Mouse (Mus musculus) heart, embryonic 11.5 days (tissue): ENCODE results near the gene Hspa12b. TPM values are rescaled to one million over a fixed set of nuclear protein-coding genes. Genes with fewer than 3 reads are reported as not detected.

ENCODE experiments used
- ATAC-seq: fragments of 200-750 bp; cut with Nextera tagmentation; replicated peaks from 2 replicates; pipeline ENCODE4 v1.8.0; 2017; ENCODE audit warnings: moderate library complexity; ENCODE audit not compliant: insufficient number of reproducible peaks, low FRiP score, low TSS enrichment
- H3K27ac ChIP-seq: fragments of 300-500 bp; sonication (generic); 2 replicates; pipeline ENCODE4 v1.5.1; 2014; ENCODE audit warnings: mild to moderate bottlenecking, low read depth, low read length
- H3K27me3 ChIP-seq: fragments of 300-500 bp; sonication (generic); 2 replicates; pipeline ENCODE4 v1.6.1; 2014; ENCODE audit warnings: mild to moderate bottlenecking, low read length, mixed read lengths; ENCODE audit not compliant: control insufficient read depth, insufficient read depth
- H3K36me3 ChIP-seq: fragments of 300-500 bp; sonication (generic); 2 replicates; pipeline ENCODE4 v1.6.1; 2014; ENCODE audit warnings: mild to moderate bottlenecking, low read length, moderate library complexity, mixed read lengths; ENCODE audit not compliant: control insufficient read depth, insufficient read depth
- H3K4me1 ChIP-seq: fragments of 300-500 bp; sonication (generic); 2 replicates; pipeline ENCODE4 v1.6.1; 2014; ENCODE audit warnings: low read length; ENCODE audit not compliant: control insufficient read depth, insufficient read depth
- H3K4me2 ChIP-seq: fragments of 300-500 bp; sonication (generic); 2 replicates; pipeline ENCODE4 v1.6.1; 2014; ENCODE audit warnings: mild to moderate bottlenecking, moderate library complexity
- H3K4me3 ChIP-seq: fragments of 300-500 bp; sonication (generic); 2 replicates; pipeline ENCODE4 v1.5.1; 2014; ENCODE audit warnings: low read depth, low read length
- H3K9ac ChIP-seq: fragments of 300-500 bp; sonication (generic); 2 replicates; pipeline ENCODE4 v1.6.1; 2014; ENCODE audit warnings: mild to moderate bottlenecking, low read depth, low read length, moderate library complexity
- H3K9me3 ChIP-seq: fragments of 300-500 bp; sonication (generic); replicated peaks from 2 replicates; pipeline ENCODE4 v1.6.1; 2016; ENCODE audit warnings: low read length; ENCODE audit not compliant: control insufficient read depth
- WGBS: fragments of 180-500 bp; shearing (Covaris S2); extraction: QIAGEN DNeasy Blood & Tissue Kit; methylation state at CpG from one replicate; pipeline ENCODE4 v1.1.7; 2014; ENCODE audit not compliant: insufficient replicate concordance; 5-methylcytosine and 5-hydroxymethylcytosine counted together
- polyA plus RNA-seq: library from polyadenylated mRNA; unstranded; fragments of >200 nt; fragmentation: Nextera tagmentation; extraction: Ambion mirVana; gene quantifications from 2 replicates; pipeline ENCODE4 v1.2.1, GENCODE M21; 2014

The Hspa12b gene
- polyA plus RNA-seq, 1 experiment from 2014 or later = 6.3 TPM

- H3K27ac ChIP-seq = no peak overlapping the region
- H3K9ac ChIP-seq = no peak overlapping the region
- WGBS = 49% methylated on average over 3 of the region's 3 CpGs
- no peak overlapping the region for H3K4me2 ChIP-seq
- H3K36me3 ChIP-seq = no peaks in the 10 kb centered on the region
- peaks cover 3% of the 10 kb centered on the region; the same call in 1 of the 2 replicates for H3K27me3 ChIP-seq
- H3K4me1 ChIP-seq = peaks cover 28% of the 10 kb centered on the region
- ATAC-seq = no peak
- H3K4me3 ChIP-seq = no peak overlapping the region
- H3K9me3 ChIP-seq = no peaks in the 10 kb centered on the region
These were observed 2.9 kb upstream of the Hspa12b start for GRCm38 (mm10) chr2:131124166-131124565.

GRCm38 (mm10) chr2:131125157-131125963 is 1.7 kb upstream of the Hspa12b start:
- Histone ChIP-seq H3K36me3 (no peaks in the 10 kb centered on the region), H3K27ac (no peak overlapping the region)

GRCm38 (mm10) chr2:131125964-131126815 is 890 bp upstream of the Hspa12b start:
- no peak for ATAC-seq
- no peak overlapping the region for H3K4me3 ChIP-seq
- H3K36me3 ChIP-seq = no peaks in the 10 kb centered on the region
- no peaks in the 10 kb centered on the region for H3K9me3 ChIP-seq
- 44% methylated on average over 9 of the region's 9 CpGs for WGBS
- H3K4me1 ChIP-seq = peaks cover 28% of the 10 kb centered on the region
- peak overlapping the region; percentile 78 for H3K27ac ChIP-seq
- H3K4me2 ChIP-seq = peak overlapping the region; percentile 90
- peak overlapping the region; percentile 85 for H3K9ac ChIP-seq
- peaks cover 3% of the 10 kb centered on the region; the same call in 1 of the 2 replicates for H3K27me3 ChIP-seq

More at GRCm38 (mm10) chr2:131125157-131125963, 1.7 kb upstream of the Hspa12b start:
- no peak for ATAC-seq
- no peak overlapping the region for H3K4me3 ChIP-seq
- H3K9me3 ChIP-seq = no peaks in the 10 kb centered on the region
- H3K4me2 ChIP-seq = no peak overlapping the region
- peaks cover 28% of the 10 kb centered on the region for H3K4me1 ChIP-seq
- WGBS = 84% methylated on average over 9 of the region's 9 CpGs
- no peak overlapping the region for H3K9ac ChIP-seq
- peaks cover 3% of the 10 kb centered on the region; the same call in 1 of the 2 replicates for H3K27me3 ChIP-seq

GRCm38 (mm10) chr2:131128211-131128610 is 1.1 kb downstream of the Hspa12b start:
- no peak for ATAC-seq
- peaks cover 3% of the 10 kb centered on the region; the same call in 1 of the 2 replicates for H3K27me3 ChIP-seq
- H3K36me3 ChIP-seq = no peaks in the 10 kb centered on the region
- peaks cover 37% of the 10 kb centered on the region for H3K4me1 ChIP-seq
- H3K9ac ChIP-seq = peak overlapping the region; percentile 85
- no peaks in the 10 kb centered on the region for H3K9me3 ChIP-seq
- H3K27ac ChIP-seq = no peak overlapping the region
- H3K4me3 ChIP-seq = peak overlapping the region; percentile 70
- H3K4me2 ChIP-seq = peak overlapping the region; percentile 90
- whole genome bisulfite sequencing = 71% methylated on average over 5 of the region's 5 CpGs

- Histone ChIP-seq H3K36me3 (no peaks in the 10 kb centered on the region), H3K4me2 (peak overlapping the region; percentile 90), H3K4me3 (peak overlapping the region; percentile 70), H3K27me3 (peaks cover 3% of the 10 kb centered on the region; the same call in 1 of the 2 replicates), H3K9me3 (no peaks in the 10 kb centered on the region), H3K9ac (peak overlapping the region; percentile 85; the same call in 1 of the 2 replicates), H3K27ac (no peak overlapping the region; the same call in 1 of the 2 replicates), H3K4me1 (peaks cover 37% of the 10 kb centered on the region)
- ATAC-seq = no peak
- 78% methylated on average over 3 of the region's 3 CpGs for WGBS
These were observed 1.6 kb downstream of the Hspa12b start for GRCm38 (mm10) chr2:131128636-131129157.

- Histone ChIP-seq H3K27ac (peak overlapping the region; percentile 59; the same call in 1 of the 2 replicates), H3K4me3 (no peak overlapping the region; the same call in 1 of the 2 replicates), H3K4me2 (peak overlapping the region; percentile 90), H3K9ac (no peak overlapping the region), H3K4me1 (peaks cover 45% of the 10 kb centered on the region), H3K36me3 (no peaks in the 10 kb centered on the region), H3K9me3 (no peaks in the 10 kb centered on the region), H3K27me3 (peaks cover 3% of the 10 kb centered on the region; the same call in 1 of the 2 replicates)
- peak; percentile 44 for ATAC-seq
- 56% methylated on average over 5 of the region's 5 CpGs for whole genome bisulfite sequencing
These were observed 2.8 kb downstream of the Hspa12b start for GRCm38 (mm10) chr2:131129836-131130235.

- Histone ChIP-seq H3K27me3 (no peaks in the 10 kb centered on the region; the same call in 1 of the 2 replicates), H3K4me2 (no peak overlapping the region), H3K9me3 (no peaks in the 10 kb centered on the region), H3K36me3 (no peaks in the 10 kb centered on the region), H3K9ac (no peak overlapping the region), H3K4me3 (no peak overlapping the region), H3K4me1 (peaks cover 55% of the 10 kb centered on the region), H3K27ac (no peak overlapping the region)
- no peak for ATAC-seq
- WGBS = 81% methylated on average over 2 of the region's 2 CpGs
These were observed 3.8 kb downstream of the Hspa12b start for GRCm38 (mm10) chr2:131130849-131131248.
